Mouse (Mus musculus) cerebellum, adult (tissue): Measurements from ENCODE around the gene Ube2c.

ENCODE experiments used
- ATAC-seq: cut with Nextera tagmentation; 2 replicates; pipeline ENCODE4 v1.9.2; 2017; ENCODE audit warnings: mild to moderate bottlenecking, moderate library complexity, mixed read lengths; ENCODE audit not compliant: insufficient number of reproducible peaks, low FRiP score, low TSS enrichment

The Ube2c gene

DNA sequence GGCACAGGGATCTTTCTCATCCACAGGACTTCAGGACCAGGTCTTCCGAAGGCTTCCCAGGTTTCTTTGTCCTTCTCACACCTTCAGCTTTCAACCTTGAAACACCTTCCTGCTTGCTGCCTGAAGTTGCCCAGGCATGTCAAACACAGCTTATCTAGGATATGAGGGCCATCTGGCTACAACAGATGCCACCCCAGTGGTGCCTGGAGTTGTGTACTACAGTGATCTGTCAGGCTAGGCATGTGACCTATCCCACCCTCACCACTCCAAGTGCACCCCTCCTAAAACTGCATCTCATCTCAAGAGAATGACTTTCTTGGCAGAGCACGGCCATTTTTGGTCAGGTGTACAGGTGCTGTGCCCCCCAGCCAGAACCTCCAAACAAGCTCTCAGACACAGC is 8.2 kb upstream of the Ube2c start:
- ATAC-seq: no peak

DNA sequence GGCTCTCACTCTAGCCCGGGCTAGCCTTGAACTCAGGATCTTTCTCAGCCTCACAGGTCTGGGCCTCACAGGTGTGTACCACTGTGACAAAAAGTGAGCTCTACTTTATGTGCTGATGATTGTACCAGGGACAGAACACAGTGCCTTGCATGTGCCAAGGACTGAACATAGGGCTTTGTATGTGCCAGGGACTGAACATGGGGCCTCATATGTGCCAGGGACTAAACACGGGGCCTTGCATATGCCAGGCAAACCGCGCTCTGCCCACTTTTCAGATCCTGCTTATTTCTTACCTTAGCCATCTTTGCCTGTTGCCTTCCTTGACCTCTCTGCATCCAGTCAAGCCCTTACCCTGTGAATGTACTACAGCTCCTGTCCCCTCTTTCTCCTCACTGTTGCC is 7.7 kb upstream of the Ube2c start:
- no peak for ATAC-seq

GRCm38 (mm10) chr2:164762593-164762992 is 7.1 kb upstream of the Ube2c start:
- no peak for ATAC-seq

- no peak for ATAC-seq
Measured at GRCm38 (mm10) chr2:164765841-164766240, 3.9 kb upstream of the Ube2c start.

DNA sequence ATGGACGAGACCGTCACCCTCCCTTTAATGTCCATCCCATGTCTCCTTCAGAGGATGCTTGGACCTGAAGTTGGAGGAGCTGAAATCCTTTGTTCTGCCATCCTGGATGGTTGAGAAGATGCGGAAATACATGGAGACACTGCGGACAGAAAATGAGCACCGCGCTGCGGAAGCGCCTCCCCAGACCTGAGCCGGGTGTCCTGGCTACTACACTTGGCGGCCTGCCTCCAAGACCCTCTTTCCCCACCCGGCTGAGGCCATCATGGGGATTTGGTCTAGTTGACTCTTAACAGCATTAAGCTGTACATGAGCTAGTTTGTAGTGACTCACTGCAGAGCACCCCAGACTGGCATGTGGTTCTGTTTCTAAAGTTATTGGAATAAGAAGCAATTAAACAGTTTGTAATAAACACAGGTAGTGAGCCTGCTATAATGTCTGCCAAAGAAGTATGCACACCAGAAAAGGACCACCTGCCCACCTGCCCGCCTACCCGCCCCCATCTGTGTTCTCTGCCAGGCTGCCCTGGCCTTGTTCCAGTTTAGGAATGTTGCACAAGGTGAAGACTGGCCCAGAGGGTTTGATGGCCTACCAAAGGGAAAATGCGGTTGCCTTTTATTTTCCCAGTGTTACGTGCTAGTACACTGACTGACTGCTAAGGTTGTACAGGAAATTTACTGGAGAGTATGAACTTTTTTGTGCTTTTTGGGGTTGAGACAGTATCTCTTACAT is 1.7 kb upstream of the Ube2c start:
- no peak for ATAC-seq

- ATAC-seq: no peak
Measured at GRCm38 (mm10) chr2:164770279-164770678, 581 bp downstream of the Ube2c start.

GRCm38 (mm10) chr2:164771123-164771522 is 1.4 kb downstream of the Ube2c start:
- ATAC-seq: no peak

GRCm38 (mm10) chr2:164773229-164773988 is 3.7 kb downstream of the Ube2c start:
- ATAC-seq: no peak

GRCm38 (mm10) chr2:164773989-164774364 is 4.3 kb downstream of the Ube2c start:
- no peak for ATAC-seq

DNA sequence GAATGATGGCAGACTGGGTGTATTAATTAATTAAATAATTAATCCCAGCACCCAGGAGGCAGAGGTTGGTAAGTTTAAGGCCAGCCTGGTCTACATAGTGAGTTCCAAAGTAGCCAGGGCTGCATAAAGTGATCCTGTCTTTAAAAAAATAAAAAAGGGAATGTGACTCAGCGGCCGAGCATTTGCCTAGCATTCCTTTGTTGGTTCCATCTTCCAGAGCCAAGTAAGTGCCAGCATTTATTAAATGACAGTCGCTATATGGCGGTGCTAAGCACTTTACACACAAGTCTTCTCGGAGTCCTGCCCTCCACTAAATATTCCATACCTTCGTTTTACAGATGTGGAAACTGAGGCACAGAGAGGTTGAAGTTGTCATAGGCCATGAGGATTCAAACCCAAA is 6.4 kb downstream of the Ube2c start:
- ATAC-seq: no peak

- no peak for ATAC-seq
Measured at GRCm38 (mm10) chr2:164776801-164777200, 7.1 kb downstream of the Ube2c start.

GRCm38 (mm10) chr2:164777246-164778014 is 7.7 kb downstream of the Ube2c start:
- no peak for ATAC-seq

- no peak for ATAC-seq
Measured at GRCm38 (mm10) chr2:164778015-164778287, 8.3 kb downstream of the Ube2c start.

GRCm38 (mm10) chr2:164778809-164779208 is 9.1 kb downstream of the Ube2c start:
- no peak for ATAC-seq

- no peak for ATAC-seq
Measured at GRCm38 (mm10) chr2:164779481-164780086, 9.9 kb downstream of the Ube2c start, which contains the start of gene Tnnc2. TSS of gene Tnnc2 (minus strand) at chr2:164779967.

DNA sequence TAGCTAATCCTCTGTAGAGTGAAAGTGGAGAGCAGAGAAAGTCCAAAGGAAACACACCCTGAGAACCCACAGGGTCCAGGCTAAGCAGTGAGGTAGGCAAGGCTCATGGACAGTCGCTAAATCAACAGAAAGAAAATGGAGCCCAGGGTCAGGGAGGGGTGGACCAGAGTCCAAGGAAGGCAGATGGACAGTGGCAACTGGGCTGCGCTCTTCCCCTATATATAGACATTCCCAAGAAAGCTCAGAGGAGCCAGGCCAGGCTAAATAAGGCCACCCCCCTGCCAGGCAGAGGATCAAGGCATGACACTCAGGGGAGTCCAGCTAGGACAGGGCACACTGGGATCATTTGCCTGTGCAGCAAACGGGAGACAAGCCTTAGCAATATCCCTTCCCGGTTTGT is 12.2 kb downstream of the Ube2c start:
- no peak for ATAC-seq

- ATAC-seq: no peak
Measured at GRCm38 (mm10) chr2:164783926-164784581, 14.4 kb downstream of the Ube2c start.

DNA sequence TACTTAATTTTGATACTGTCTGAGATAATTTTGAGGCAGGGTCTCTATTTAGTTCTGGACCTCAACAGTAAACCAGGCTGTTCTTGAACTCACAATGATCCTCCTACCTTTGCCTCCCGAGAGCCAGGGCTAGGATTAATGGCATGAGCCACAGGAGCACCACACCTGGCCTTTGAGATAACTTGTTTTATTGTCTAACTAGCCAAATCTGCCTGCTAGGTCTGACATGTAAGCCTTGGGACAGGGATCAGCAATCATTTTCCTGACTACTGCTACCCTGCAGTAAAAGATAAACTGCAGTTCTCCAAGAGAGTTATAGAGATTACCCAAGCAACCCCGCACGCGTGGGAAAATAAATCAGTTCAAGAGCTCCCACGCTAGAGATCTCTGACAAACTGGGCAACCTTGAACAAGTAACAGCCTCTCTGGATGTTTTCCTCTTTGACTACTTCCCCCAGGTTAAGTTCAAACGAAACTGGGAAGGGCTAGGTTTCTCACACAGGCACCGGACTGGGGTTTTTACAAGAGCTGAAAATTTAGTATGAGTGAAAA is 15.2 kb downstream of the Ube2c start:
- no peak for ATAC-seq

DNA sequence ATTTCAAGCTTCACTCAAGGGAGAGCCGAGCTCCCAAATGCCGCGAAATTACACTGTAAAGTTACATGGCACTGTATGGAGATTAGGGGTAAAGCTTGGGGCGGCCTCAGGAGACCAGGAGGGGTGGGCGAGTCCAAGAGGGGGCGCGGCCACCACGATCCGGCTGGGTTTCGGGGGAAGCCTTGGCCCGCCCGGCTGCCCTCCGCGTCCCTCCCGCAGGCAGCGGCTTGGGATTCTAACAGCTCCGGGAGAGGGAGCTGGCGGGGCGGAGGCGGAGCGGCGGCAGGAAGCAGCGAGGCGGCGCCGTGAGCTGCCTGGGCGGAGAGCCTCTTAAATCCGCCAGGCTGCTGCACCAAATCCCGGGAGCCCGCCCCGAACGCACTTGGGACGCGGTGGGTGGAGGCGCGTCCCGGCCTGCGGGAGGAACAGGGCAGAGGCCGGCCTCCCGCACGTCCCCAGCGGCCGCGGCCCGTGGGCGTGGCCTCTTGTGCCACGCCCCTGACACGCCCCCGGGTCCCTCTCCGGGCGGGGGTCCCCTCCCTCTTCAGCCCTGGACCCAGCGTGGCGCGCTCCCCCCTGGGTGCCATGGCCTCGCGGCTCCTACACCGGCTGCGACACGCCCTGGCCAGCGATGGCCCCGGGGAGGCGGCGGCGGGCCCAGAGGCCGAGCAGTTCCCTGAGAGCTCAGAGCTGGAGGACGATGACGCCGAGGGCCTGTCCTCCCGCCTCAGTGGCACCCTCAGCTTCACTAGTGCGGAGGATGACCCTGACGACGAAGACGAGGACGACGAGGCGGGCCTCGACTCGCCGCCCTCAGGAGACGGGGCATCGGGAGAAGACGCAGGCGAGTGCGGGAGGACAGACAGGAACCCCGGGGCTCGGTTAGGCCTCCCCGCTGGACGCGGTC is 16.0 kb downstream of the Ube2c start, which contains the start of gene Snx21:
Snx21 (plus strand) TSS at position 343 of the 907 bp plus-strand sequence.
- ATAC-seq: peak; percentile 89
